Mouse (Mus musculus) kidney, adult 2 months (tissue): ENCODE measurements around the gene Fads3.

Source experiments
- CTCF ChIP-seq: fragments of 200-500 bp; conservative IDR thresholded peaks from 2 replicates; pipeline ENCODE4 v1.5.1; 2011; ENCODE audit warnings: low read depth, mild to moderate bottlenecking, control low read depth, low read length, moderate library complexity, mixed read lengths; ENCODE audit not compliant: insufficient read depth, insufficient read length
- POLR2A ChIP-seq: fragments of 200-500 bp; IDR thresholded peaks from one replicate; pipeline ENCODE4 v1.6.1; 2011; ENCODE audit warnings: low read depth, low read length, control low read depth

- no peak for TF ChIP-seq CTCF
- TF ChIP-seq POLR2A: no peak
These were observed 26.5 kb upstream of the Fads3 start for GRCm38 (mm10) chr19:10014824-10015223.
